18 mouse cellular contexts compared by ENCODE assay signal in genomic region chr19:56701404-56702033, GRCm38 (mm10). TPM values are rescaled to one million over a fixed set of nuclear protein-coding genes. Genes with fewer than 3 reads are reported as not detected.
DNase-seq lines count a peak whose midpoint lies in the region; ATAC-seq lines count a peak whose summit lies in the region.
"Had no signal": no experiment of that assay in that cellular context is flagged by ENCODE, and none has a peak within 500 bp of the region (broad histone marks: within the 10 kb centered on the region; RNA-seq: fewer than 3 reads in every experiment).

No protein-coding gene starts in this region.

- H3K4me3 ChIP-seq in brown adipose tissue, adult 24 weeks (ENCODE audit: insufficient read depth, low read depth, low read length): peak overlapping the region; percentile 21; the same call in 1 of the 2 replicates
- H3K4me3 ChIP-seq in forebrain, embryonic 14.5 days (ENCODE audit: low read depth, low read length): no peak overlapping the region
- H3K4me3 ChIP-seq: embryonic facial prominence, embryonic 13.5 days; hindbrain, embryonic 10.5 days; midbrain, embryonic 15.5 days; neural tube, embryonic 12.5 days had no signal

- no peak overlapping the region for H3K9ac ChIP-seq in forebrain, embryonic 14.5 days (ENCODE audit: low read length)
- H3K9ac ChIP-seq: embryonic facial prominence, embryonic 13.5 days; midbrain, embryonic 15.5 days; neural tube, embryonic 12.5 days had no signal

- H3K36me3 ChIP-seq in forebrain, embryonic 14.5 days (ENCODE audit: control insufficient read depth, insufficient read depth, low read length): no peaks in the 10 kb centered on the region
- H3K36me3 ChIP-seq: embryonic facial prominence, embryonic 13.5 days; hindbrain, embryonic 10.5 days; midbrain, embryonic 15.5 days; neural tube, embryonic 12.5 days had no signal

- H3K4me2 ChIP-seq in forebrain, embryonic 14.5 days (ENCODE audit: low read length): no peak overlapping the region
- H3K4me2 ChIP-seq: embryonic facial prominence, embryonic 13.5 days; midbrain, embryonic 15.5 days; neural tube, embryonic 12.5 days had no signal

- no peaks in the 10 kb centered on the region for H3K27me3 ChIP-seq in forebrain, embryonic 14.5 days (replicated peaks; ENCODE audit: control insufficient read depth, insufficient read depth, low read length)
- H3K27me3 ChIP-seq: embryonic facial prominence, embryonic 13.5 days; midbrain, embryonic 15.5 days; neural tube, embryonic 12.5 days had no signal

- peaks cover 29% of the 10 kb centered on the region for H3K4me1 ChIP-seq in brown adipose tissue, adult 24 weeks (ENCODE audit: control insufficient read depth, insufficient read depth, insufficient read length, low read length)
- H3K4me1 ChIP-seq in forebrain, embryonic 14.5 days (ENCODE audit: control insufficient read depth, insufficient read depth, low read length): peaks cover 19% of the 10 kb centered on the region; the same call in 1 of the 2 replicates
- H3K4me1 ChIP-seq: neural tube, embryonic 12.5 days had no signal

- ATAC-seq in forebrain, embryonic 14.5 days: no peak
- ATAC-seq: intestine, postnatal 0 days; midbrain, embryonic 15.5 days had no signal

- H3K9me3 ChIP-seq in forebrain, embryonic 14.5 days (replicated peaks; ENCODE audit: control insufficient read depth, low read length): no peaks in the 10 kb centered on the region
- H3K9me3 ChIP-seq: embryonic facial prominence, embryonic 13.5 days; hindbrain, embryonic 10.5 days; midbrain, embryonic 15.5 days; neural tube, embryonic 12.5 days had no signal

- WGBS in forebrain, embryonic 14.5 days: 73% methylated on average over 8 of the region's 8 CpGs

- DNase-seq in cerebellum, adult 11-12 months: peak; percentile 23
- no peak for DNase-seq in cerebellum, adult 8-10 months
- peak; percentile 46 for DNase-seq in heart, postnatal 4 days
- no peak for DNase-seq in heart, postnatal 14 days
- peak; percentile 15 for DNase-seq in MN1 (ENCODE audit: low spot score)
- no peak for DNase-seq in forebrain, embryonic 14.5 days (ENCODE audit: low spot score)
- no peak for DNase-seq in natural killer cell, adult 2 months (ENCODE audit: low spot score in 2 of 2)
- DNase-seq: B cell, adult 2 months; liver; lung, adult 2 months; right cerebral cortex, postnatal 4 days; thymus, postnatal 4 days had no signal

- peak overlapping the region; percentile 97 for H3K27ac ChIP-seq in brown adipose tissue, adult 24 weeks (replicated peaks; ENCODE audit: low read depth, low read length)
- no peak overlapping the region for H3K27ac ChIP-seq in forebrain, embryonic 14.5 days (ENCODE audit: low read depth, low read length)
- H3K27ac ChIP-seq: embryonic facial prominence, embryonic 13.5 days; hindbrain, embryonic 10.5 days; midbrain, embryonic 15.5 days; neural tube, embryonic 12.5 days had no signal

- intact Hi-C loops in heart, postnatal 14 days (cut with DNase I): no loop called here

RNA-seq across cellular contexts. Expression of gene Adrb1, which starts 20.5 kb away (rescaled TPM):
- 10 to 100 TPM; 30.3 to 33.8 TPM for total RNA-seq in heart, postnatal 4 days (2021)
- total RNA-seq in heart, postnatal 14 days (2021): 10 to 100 TPM; 23.2 to 24.2 TPM
- 21.8 and 23.9 TPM in 2 replicates for polyA plus RNA-seq in brown adipose tissue, adult 24 weeks (2012; ENCODE audit: insufficient read depth, insufficient read length, missing spikeins)
- 1.1 and 1.7 TPM in 2 replicates for polyA plus RNA-seq in forebrain, embryonic 14.5 days (2014; fragmentation: Nextera tagmentation; extraction: Ambion mirVana)

Comparison
In these comparisons a context has a peak if more than half of its experiments do, and no peak if none do; other contexts are left out.
1. DNase-seq: peak in cerebellum, adult 11-12 months (single experiment), heart, postnatal 4 days (single experiment) and MN1 (single experiment); none in cerebellum, adult 8-10 months (single experiment), heart, postnatal 14 days (0 of 2), forebrain, embryonic 14.5 days (single experiment) and natural killer cell, adult 2 months (0 of 2).